Mouse (Mus musculus) gastrocnemius, postnatal 14 days (tissue): ENCODE results near the gene Shisa3. TPM values are rescaled to one million over a fixed set of nuclear protein-coding genes. Genes with fewer than 3 reads are reported as not detected.

Experiments used
- DNase-seq: peaks from one replicate; pipeline ENCODE4 v3.0.0; 2021; ENCODE audit warnings: mixed read lengths
- intact Hi-C: fragments of 180-260 bp; cut with DNase I; formaldehyde crosslinking; loops from one replicate; pipeline ENCODE4 v1.15.1; 2025; ENCODE audit warnings: low total_unique reads
- long read RNA-seq, 2 experiments: library from polyadenylated mRNA; stranded (forward); transcript quantifications; one replicate each; pipeline ENCODE4 v2.0.0; 2021
- total RNA-seq, 2 experiments: library from RNA; stranded (reverse); gene quantifications; 2 replicates each; pipeline ENCODE4 v1.2.3; 2021

Gene Shisa3
- total RNA-seq = 1 to 10 TPM; 2.1 to 2.2 TPM
- long read RNA-seq, experiment 1, partial matches to known transcripts = 0 of 4 reads
- long read RNA-seq, experiment 1, other reads (novel, unspliced or antisense) = 1 of 4 reads
- long read RNA-seq, experiment 2, partial matches to known transcripts = 0 of 3 reads
- long read RNA-seq, experiment 2, other reads (novel, unspliced or antisense) = 1 of 3 reads

GRCm38 (mm10) chr5:67607804-67608673 is at the start of gene Shisa3:
TSS of gene Shisa3 (plus strand) at chr5:67607882.
- intact Hi-C loops = no loop called here

GRCm38 (mm10) chr5:67558644-67559043 is 49.0 kb upstream of the Shisa3 start:
- intact Hi-C loops = no loop called here
- no peak for DNase-seq

More at GRCm38 (mm10) chr5:67607804-67608673, at the start of gene Shisa3:
- peak; percentile 37 for DNase-seq

GRCm38 (mm10) chr5:67559063-67559462 is 48.6 kb upstream of the Shisa3 start:
- no peak for DNase-seq
- intact Hi-C loops = no loop called here

GRCm38 (mm10) chr5:67572552-67573155 is 35.0 kb upstream of the Shisa3 start:
- intact Hi-C loops = no loop called here
- no peak for DNase-seq

GRCm38 (mm10) chr5:67574039-67574438 is 33.6 kb upstream of the Shisa3 start:
- DNase-seq = no peak
- intact Hi-C loops = no loop called here

GRCm38 (mm10) chr5:67575705-67576104 is 32.0 kb upstream of the Shisa3 start:
- DNase-seq = no peak
- intact Hi-C loops = no loop called here

- DNase-seq = no peak
- intact Hi-C loops = no loop called here
Measured at GRCm38 (mm10) chr5:67579725-67580633, 27.7 kb upstream of the Shisa3 start.

- no peak for DNase-seq
- intact Hi-C loops = no loop called here
Measured at GRCm38 (mm10) chr5:67595070-67595469, 12.6 kb upstream of the Shisa3 start.

GRCm38 (mm10) chr5:67595629-67596028 is 12.1 kb upstream of the Shisa3 start:
- intact Hi-C loops = no loop called here
- no peak for DNase-seq

- intact Hi-C loops = no loop called here
- DNase-seq = no peak
Measured at GRCm38 (mm10) chr5:67599935-67600334, 7.7 kb upstream of the Shisa3 start.

- no peak for DNase-seq
- intact Hi-C loops = no loop called here
Measured at GRCm38 (mm10) chr5:67605951-67606350, 1.7 kb upstream of the Shisa3 start.

- DNase-seq = no peak
Measured at GRCm38 (mm10) chr5:67606916-67607803, 522 bp upstream of the Shisa3 start.

GRCm38 (mm10) chr5:67608674-67609519 is 1.2 kb downstream of the Shisa3 start:
- intact Hi-C loops = no loop called here
- no peak for DNase-seq

More at GRCm38 (mm10) chr5:67606916-67607803, 522 bp upstream of the Shisa3 start:
- intact Hi-C loops = no loop called here

- intact Hi-C loops = no loop called here
- no peak for DNase-seq
Measured at GRCm38 (mm10) chr5:67609520-67609837, 1.8 kb downstream of the Shisa3 start.

- DNase-seq = no peak
- intact Hi-C loops = no loop called here
Measured at GRCm38 (mm10) chr5:67621230-67621629, 13.5 kb downstream of the Shisa3 start.

- intact Hi-C loops = no loop called here
- no peak for DNase-seq
Measured at GRCm38 (mm10) chr5:67628180-67628940, 20.7 kb downstream of the Shisa3 start.

- intact Hi-C loops = no loop called here
Measured at GRCm38 (mm10) chr5:67629440-67629839, 21.8 kb downstream of the Shisa3 start.

More at GRCm38 (mm10) chr5:67629440-67629839, 21.8 kb downstream of the Shisa3 start:
- no peak for DNase-seq
